Mouse (Mus musculus) left cerebral cortex, postnatal 25 days (tissue): ENCODE measurements around the gene Fam234b. TPM values are rescaled to one million over a fixed set of nuclear protein-coding genes. Genes with fewer than 3 reads are reported as not detected.

Source experiments
- DNase-seq, 2 experiments: peaks; one replicate each; pipeline ENCODE4 v3.0.0; 2022; ENCODE audit warnings: low spot score in 2 of 2, mixed read lengths in 1 of 2
- intact Hi-C: fragments of 180-260 bp; cut with DNase I; formaldehyde crosslinking; loops from one replicate; pipeline ENCODE4 v1.15.1; 2025
- total RNA-seq, 2 experiments: library from RNA; stranded (reverse); gene quantifications; 2 replicates each; pipeline ENCODE4 v1.2.3; 2021

The Fam234b gene
- total RNA-seq, 2 experiments from 2014 or later = 143 to 147 TPM

DNA sequence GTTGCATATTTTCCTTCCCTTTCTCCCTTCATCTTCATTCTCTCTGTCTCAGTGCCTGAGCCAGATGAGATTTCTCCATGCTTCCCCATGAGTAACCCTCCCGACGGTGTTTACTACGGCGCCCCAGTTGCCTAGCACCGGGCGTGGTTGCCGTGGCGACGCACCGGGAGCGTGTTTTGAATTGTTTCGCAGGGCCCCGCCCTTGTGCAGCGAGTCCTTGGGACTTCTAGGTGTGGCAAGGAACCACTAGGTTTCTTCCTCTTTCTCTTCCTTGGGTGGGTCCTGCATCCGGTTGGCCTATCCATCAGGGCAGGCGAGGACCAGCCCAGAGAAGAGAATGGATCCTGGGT, 54.9 kb downstream of the Fam234b start:
- DNase-seq = peak; percentile 81 to 86
- intact Hi-C loops = no loop called here

DNA sequence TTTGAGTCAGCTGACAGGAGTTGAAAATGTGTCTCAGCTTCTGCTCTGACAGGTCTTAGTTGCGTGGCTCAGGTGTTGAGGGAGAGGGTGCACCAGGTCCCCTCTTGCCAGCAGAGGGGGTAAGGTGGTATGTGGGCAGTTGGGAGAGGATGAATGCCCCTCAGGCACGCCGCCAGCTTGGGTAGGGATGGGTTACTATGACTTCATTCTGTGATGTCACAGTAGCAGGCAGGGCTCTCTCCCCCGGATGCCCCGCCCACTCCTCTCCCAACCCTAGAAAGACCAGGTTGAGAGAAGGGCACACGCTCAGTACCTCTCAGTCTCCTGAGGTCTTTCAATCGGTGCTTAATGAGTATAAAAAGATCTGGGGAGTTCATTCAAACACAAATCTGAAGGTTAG, 56.4 kb downstream of the Fam234b start, which contains the start of gene Gsg1:
Gene Gsg1, minus strand, starts transcription at position 199 of the 400 bp plus-strand sequence.
- DNase-seq = no peak
- intact Hi-C loops = no loop called here

DNA sequence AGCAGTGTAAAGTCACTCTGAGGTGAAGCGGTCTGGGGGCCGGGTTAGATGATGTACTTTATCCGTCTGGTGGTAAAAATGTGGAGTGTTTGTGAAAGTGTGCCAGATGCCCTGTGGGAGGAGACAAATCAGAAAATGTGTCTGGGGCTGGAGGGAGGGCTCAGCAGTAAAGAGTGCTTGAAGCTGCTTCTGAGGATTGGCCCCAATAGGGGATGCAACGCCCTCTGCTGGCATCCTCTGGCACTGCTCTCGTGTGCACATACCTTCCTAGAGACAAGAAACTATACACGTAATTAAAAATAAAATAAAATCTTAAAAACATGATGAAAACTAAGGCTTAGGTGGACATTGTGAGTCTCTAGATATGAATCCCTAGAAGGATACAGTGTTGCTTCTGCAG, 62.7 kb downstream of the Fam234b start:
- intact Hi-C loops = loop anchor here (5.0 kb wide), 1 partner anchor 52 kb away; the partner anchor contains the start of gene Pbp2
- no peak for DNase-seq

DNA sequence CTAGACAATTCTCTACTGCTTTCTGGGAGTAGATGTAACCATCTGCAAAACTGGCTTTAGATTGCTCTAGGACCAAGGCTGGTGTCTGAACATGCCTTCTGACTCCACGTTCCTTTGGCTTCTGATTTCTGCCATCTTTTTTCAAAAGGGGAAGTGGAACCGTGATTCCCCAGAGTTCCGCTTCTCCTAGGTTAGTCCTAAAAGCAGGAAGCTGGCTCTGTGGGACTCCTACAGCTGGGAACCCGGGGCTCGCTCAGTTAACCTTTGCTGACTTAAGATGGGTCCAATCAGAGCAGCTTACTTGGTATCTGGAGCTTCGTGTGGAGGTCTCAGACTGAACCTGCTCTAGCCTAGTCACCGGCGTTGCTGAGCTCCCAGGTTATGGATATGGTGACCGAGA, 63.3 kb downstream of the Fam234b start:
- intact Hi-C loops = loop anchor here (5.0 kb wide), 1 partner anchor 51 kb away; the partner anchor contains the start of gene Pbp2

DNA sequence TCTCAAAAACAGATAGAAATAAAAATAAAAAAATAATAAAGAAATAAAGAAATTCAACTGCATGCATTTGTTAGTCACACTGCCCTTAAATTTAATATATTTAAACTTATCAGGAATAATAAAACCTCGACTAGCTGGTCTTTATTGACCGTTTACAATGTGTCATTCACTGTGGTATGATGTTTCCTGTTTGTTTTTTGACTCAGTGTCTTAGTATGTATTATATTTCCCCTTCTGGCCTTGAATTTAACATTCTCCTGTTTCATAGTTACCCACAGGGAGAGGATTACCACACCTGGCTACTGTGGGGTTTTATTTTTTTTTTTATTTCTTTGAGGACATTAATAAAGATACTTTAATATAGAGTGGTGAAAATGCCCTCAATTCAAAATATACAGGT, 64.8 kb downstream of the Fam234b start:
- intact Hi-C loops = loop anchor here (5.0 kb wide), 1 partner anchor 50 kb away; the partner anchor contains the start of gene Pbp2
- no peak for DNase-seq

More for the DNA sequence above, 63.3 kb downstream of the Fam234b start:
- DNase-seq = no peak

DNA sequence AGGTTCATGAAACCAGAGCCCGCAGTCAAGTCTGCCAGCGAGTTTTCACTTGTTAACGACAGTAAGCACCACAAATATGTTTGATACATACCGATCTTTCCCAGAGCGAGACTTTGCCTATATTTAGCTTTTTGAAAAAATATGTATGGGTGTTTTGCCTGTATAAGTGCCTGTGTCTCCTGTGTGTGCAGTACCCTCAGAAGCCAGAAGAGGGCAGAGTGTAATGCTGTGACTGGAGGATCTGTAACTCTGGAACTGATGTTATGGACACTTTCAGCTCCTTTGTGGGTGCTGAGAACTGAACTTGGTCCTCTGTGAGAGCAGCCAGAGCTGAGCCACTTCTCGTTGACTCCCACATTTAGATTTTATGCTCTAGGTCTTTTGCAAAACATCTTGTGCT, 66.4 kb downstream of the Fam234b start:
- DNase-seq = no peak
- intact Hi-C loops = loop anchor here (5.0 kb wide), 1 partner anchor 48 kb away; the partner anchor contains the start of gene Pbp2

DNA sequence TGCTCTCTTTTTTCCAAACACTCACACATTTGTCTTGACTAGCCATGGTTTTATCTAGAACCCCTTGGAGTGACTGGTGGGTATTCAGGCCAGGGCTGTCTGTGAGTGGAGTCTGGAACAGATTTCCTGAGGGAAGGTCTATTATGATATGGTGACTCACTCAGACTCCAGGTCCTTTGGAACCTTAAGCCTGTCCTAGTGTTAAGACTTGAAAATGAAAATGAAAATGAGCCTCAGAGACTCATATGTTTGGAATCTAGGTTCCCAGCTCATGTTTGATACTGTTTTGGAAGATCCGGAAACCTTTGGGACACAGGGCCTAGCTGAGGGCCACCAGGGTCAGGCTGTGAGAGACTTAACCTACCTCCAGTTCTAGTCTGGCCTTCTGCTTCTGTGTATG, 68.3 kb downstream of the Fam234b start:
- DNase-seq = no peak
- intact Hi-C loops = no loop called here

DNA sequence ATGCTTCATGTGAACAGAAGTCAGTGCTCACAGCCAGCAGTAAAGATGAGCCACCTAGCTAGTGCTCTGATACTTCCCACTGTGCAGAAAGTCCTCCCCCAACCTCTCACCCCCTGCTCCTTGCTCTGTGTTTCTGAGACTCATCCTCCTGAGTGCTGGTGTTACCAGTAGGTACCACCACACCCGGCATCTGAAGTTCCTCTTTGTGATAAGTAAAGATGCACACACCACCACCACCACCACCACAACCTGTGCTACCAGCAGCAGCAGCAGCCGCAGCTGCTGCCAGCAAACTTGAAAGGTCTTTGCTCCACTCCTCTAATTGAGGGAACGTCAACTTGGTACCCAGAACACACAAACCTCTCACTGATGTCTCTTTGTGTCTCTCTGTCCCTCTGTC, 69.4 kb downstream of the Fam234b start:
- intact Hi-C loops = no loop called here
- no peak for DNase-seq

DNA sequence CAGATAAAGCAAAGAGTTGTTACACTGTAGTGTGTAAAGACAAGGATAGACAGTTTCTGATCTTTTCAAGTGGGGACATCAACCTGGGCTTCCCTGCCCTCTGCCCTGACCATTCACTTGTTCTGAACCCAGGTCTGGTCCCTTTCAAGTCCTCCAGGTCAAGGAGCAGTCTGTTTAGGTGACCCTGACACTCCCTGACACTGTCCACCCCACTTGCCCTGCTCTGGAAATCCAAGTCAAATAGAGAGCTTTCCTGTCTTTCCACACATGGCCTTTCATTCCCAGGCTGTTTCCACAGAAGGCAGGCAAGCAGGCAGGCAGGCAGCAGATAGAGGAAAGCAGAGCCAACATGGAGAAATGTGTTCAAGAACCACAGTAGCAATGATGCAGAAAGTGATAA, 70.6 kb downstream of the Fam234b start:
- no peak for DNase-seq
- intact Hi-C loops = no loop called here

DNA sequence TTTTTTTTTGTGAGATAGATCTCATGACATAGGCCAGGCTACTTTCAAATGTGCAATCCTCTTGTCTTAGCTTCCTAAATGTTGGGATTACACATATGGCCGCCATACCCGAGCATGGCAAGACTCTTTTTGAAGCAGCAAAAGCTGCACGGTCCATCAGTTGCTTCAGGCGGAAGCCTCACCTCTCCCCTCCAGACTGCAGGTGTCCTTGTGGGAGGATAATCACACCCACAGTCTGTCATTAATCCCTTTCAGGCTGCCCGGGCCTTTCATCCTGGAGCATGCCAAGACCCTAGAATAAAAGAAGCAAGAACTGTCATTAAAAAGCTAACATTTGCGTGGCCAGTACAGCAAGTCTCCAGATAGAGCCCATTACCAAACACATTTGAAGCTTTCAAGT, 71.8 kb downstream of the Fam234b start:
- DNase-seq = no peak
- intact Hi-C loops = no loop called here

DNA sequence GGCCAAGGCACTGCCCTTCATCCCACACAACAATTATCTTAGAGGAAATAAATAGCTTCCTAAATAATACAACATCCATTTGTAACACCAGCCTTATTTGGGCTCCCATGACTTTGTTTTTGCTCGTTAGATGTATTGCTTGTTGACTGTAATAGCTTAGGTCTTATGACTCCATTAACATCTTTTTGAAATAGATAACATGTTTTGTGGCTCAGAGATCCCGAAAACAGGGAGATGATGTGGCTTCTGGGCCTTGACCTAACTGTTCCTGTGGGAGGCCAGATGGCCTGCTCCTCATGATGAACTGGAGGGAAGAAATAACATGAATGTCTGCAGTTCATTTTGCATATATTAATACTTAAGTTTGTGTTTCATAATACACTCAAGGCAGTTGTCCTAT, 74.0 kb downstream of the Fam234b start:
- intact Hi-C loops = no loop called here
- no peak for DNase-seq

DNA sequence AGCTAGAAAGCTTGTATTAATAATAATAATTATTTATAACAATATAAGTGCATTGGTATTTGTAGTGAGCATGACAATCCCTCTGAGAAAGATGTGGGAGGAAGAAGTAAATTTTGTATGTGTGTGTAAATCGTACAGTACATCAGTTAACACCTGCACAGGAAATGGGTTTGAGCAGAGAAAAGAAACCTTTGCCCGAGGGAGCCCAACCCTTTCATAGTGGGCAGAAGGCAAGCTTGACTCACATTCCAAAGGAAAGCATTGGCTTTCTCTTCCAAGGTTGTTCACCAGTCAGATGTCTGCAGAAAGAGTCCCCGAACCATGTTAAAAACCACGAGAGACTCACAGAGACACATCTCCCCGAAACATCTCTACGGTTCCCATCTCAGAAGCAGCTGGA, 75.3 kb downstream of the Fam234b start:
- DNase-seq = no peak
- intact Hi-C loops = no loop called here

DNA sequence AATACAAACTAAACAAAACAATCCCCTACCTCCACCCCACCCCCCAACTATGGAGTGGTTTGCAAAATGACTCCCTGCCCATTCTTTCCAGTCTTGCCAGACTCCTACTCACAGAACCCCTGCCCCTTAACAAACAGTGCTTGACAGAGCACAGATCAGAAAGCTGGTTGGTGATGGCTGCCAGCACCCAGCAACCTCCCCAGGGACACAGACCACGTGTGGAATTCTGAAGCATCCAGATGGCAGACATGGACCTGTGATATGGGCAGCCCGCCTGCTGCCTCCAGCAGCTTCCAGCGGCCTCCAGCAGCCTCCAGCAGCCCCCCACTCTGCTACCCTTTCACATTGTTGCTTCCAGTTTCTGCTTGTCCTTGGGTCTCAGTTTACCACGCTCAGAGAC, 77.5 kb downstream of the Fam234b start:
- intact Hi-C loops = no loop called here
- no peak for DNase-seq

DNA sequence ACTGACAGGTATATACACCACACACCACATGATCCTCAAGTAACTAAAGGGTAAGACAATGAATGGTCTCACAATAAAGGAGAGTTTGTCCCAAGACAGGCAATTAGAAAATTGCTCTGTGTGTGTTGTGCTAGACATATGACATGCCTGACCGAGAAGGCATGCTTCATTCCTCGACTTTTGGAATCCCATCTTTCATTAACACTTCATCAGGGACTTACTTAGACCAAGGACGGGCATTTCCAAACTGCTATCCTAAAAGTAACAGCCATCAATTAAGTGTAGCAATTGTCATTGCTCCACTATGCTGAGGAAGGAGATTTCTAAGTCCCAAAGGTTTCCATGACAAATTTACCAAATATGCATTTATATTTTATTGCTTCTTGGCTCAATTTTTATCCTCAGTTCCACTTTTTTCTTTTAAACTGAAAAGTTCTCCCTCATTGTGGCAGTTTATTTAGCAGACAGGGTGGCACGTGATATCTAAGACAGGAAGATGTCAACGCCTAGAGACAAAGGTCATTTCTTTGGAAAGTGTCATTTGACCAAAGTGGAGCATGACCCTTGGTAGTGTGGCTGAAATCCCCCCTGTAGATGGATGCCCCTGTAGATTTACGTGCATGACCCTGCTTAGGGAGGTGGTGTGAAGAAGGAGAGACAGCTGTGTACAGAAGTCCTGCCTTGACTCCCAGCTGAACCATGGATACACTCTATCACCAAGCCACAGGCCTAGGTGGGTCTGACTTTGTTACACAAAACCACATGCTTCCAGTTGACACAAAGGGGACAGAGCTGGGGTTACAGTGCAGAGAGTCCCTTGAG, 78.9 kb downstream of the Fam234b start:
- intact Hi-C loops = no loop called here
- DNase-seq = no peak

DNA sequence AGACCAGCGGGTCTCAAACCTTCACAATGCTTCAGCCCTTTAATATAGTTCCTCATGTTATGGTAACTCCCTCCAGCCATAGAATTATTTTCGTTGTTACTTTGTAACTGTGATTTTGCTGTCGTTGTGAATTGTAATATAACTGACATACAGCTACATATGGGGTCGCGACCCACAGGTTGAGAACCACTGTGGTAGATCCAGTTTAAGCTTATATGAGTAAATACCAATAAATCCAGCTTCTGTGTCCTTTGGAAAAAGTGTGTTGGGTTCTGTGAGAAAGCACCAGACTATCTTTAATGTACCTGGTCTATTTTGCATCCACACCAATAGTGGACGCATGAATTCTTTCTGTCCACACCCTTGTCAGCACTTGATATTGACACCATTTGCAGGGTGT, 80.5 kb downstream of the Fam234b start:
- intact Hi-C loops = no loop called here

DNA sequence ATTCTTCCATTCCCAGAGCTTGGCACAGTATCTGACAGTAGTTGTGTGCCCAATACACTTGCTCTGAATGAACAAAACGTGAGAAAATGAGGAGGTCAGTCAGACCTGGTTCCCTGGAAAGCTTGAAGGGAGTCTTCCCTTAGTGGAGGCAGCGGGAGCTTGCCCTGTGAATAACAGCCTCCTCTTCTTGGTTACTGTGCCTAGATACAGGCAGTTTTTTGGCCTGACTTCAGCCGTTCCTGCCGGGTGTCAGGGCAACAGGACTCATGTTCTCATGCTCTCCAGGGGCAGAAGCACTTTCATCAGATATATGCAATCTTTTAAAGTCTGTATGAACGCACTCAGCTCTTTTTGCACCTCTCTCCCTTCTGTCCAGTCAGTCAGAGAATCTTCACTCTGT, 81.5 kb downstream of the Fam234b start:
- intact Hi-C loops = no loop called here
- no peak for DNase-seq

More for the DNA sequence above, 80.5 kb downstream of the Fam234b start:
- no peak for DNase-seq

DNA sequence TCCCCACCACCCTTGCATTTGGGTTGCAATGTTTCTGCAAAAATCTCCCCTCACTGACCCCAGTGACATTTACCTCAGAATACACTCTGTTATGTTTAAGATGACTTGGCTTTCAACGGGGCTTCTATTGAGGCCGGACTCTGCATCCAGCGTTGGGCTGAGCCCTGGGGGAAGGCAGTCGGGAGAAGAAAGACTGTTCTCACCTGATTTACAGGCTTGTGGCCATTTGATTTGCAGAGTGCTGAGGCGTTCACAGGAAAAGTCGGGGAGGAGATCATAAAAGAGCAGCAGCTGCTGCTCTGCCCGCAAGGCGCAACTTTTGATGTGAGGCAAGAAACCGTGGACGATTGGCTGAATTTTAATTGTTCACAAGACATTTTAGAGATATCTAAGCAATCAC, 82.1 kb downstream of the Fam234b start:
- intact Hi-C loops = no loop called here
- no peak for DNase-seq

DNA sequence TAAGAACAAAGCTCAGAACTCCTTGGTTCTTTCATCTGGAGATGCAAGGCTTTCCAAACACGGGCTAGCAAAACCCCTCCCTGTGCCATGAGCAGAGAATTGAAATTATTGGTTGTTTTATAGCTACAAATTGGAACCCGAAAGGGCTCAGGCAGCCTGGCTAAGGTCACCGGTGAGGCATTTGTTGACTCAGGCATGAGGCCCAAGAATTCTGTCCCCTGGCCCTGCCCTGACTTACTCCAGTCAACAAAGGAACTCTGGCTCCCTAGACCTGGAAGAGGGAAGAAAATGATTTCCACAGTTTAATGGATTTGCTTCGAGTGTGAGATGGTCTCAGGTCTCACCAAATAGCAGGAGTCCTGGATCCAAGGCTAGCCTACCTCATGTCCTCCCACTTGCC, 94.6 kb downstream of the Fam234b start:
- DNase-seq = no peak
- intact Hi-C loops = no loop called here

DNA sequence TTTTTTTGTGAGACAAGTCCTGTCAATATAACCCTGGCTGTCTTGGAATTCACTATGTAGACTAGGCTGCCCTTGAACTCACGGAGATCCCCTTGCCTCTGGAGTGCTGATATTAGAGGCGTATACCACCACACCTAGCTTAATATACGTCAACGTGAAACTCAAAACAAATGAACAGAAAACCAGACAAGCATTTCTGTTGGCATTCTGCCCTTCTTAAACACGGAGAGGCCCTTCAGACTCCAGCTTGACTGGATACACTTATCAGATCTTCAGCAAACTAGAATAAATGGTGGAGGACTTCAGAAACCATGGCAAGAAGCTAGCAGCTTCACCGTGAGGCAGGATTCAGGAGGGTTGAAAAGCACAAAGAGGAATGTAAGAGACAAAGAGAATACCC, 96.4 kb downstream of the Fam234b start:
- intact Hi-C loops = no loop called here

More for the DNA sequence above, 96.4 kb downstream of the Fam234b start:
- no peak for DNase-seq
